24 mouse cellular contexts compared by ENCODE assay signal in genomic region chr1:159429926-159430325, GRCm38 (mm10).
DNase-seq lines count a peak whose midpoint lies in the region; ATAC-seq lines count a peak whose summit lies in the region.
"Had no signal": no experiment of that assay in that cellular context is flagged by ENCODE, and none has a peak within 500 bp of the region (broad histone marks: within the 10 kb centered on the region; RNA-seq: fewer than 3 reads in every experiment).

No protein-coding gene starts in this region.

- no peaks in the 10 kb centered on the region for H3K9me3 ChIP-seq in midbrain, embryonic 11.5 days (ENCODE audit: control insufficient read depth, low read length)
- H3K9me3 ChIP-seq in midbrain, embryonic 13.5 days, result no peaks in the 10 kb centered on the region
- H3K9me3 ChIP-seq: G1E had no signal

- H3K27me3 ChIP-seq in midbrain, embryonic 11.5 days (ENCODE audit: control insufficient read depth, insufficient read depth, low read length), result no peaks in the 10 kb centered on the region
- H3K27me3 ChIP-seq in midbrain, embryonic 13.5 days, result no peaks in the 10 kb centered on the region

- no peak overlapping the region for H3K4me2 ChIP-seq in midbrain, embryonic 11.5 days
- H3K4me2 ChIP-seq in midbrain, embryonic 13.5 days (replicated peaks), result no peak overlapping the region

- H3K4me1 ChIP-seq in midbrain, embryonic 11.5 days (ENCODE audit: control insufficient read depth, insufficient read depth, low read length), result no peaks in the 10 kb centered on the region
- no peaks in the 10 kb centered on the region for H3K4me1 ChIP-seq in midbrain, embryonic 13.5 days (replicated peaks)

- H3K9ac ChIP-seq in midbrain, embryonic 11.5 days (ENCODE audit: low read length), result no peak overlapping the region
- H3K9ac ChIP-seq in midbrain, embryonic 13.5 days (replicated peaks), result no peak overlapping the region

- no peak overlapping the region for H3K4me3 ChIP-seq in midbrain, embryonic 11.5 days (ENCODE audit: low read depth, low read length)
- no peak overlapping the region for H3K4me3 ChIP-seq in midbrain, embryonic 13.5 days (replicated peaks)

- no peak for ATAC-seq in midbrain, embryonic 11.5 days (ENCODE audit: low FRiP score)
- no peak for ATAC-seq in midbrain, embryonic 13.5 days
- ATAC-seq: activated CD4-positive, CD25-positive, alpha-beta regulatory T cell, adult 4 months; CD4-positive, CD25-positive, alpha-beta regulatory T cell, adult 4 months; Patski had no signal

- no peaks in the 10 kb centered on the region for H3K36me3 ChIP-seq in midbrain, embryonic 11.5 days (ENCODE audit: control insufficient read depth, insufficient read depth, low read length)
- H3K36me3 ChIP-seq in midbrain, embryonic 13.5 days, result no peaks in the 10 kb centered on the region
- H3K36me3 ChIP-seq: G1E had no signal

- peak; percentile 8 for DNase-seq in midbrain, embryonic 11.5 days (ENCODE audit: low spot score, missing footprints)
- DNase-seq in ES-CJ7 (ENCODE audit: low read depth, low spot score) (peak; percentile 71), R1 (ENCODE audit: low read depth, low spot score) (peak; percentile 70), ZHBTc4 (ENCODE audit: low read depth, low spot score) (peak; percentile 50)
- DNase-seq in frontal cortex, adult 2 months (ENCODE audit: extremely low spot score in 1 of 2, low spot score in 1 of 2), result no peak
- no peak for DNase-seq in cerebellum, postnatal 36 days
- no peak for DNase-seq in gastrocnemius, adult 18-20 months (ENCODE audit: low spot score)
- DNase-seq: adrenal gland, adult 2 months; adrenal gland, adult 8-10 months; adrenal gland, postnatal 10 days; adrenal gland, postnatal 14 days; adrenal gland, postnatal 25 days; adrenal gland, postnatal 36 days; B cell, adult 2 months; cerebellum, adult 11 months; cerebellum, adult 11-12 months; cerebellum, adult 18-20 months; cerebellum, adult 2 months; cerebellum, adult 8-10 months had no signal

- no peak overlapping the region for H3K27ac ChIP-seq in midbrain, embryonic 11.5 days (ENCODE audit: low read depth, low read length)
- H3K27ac ChIP-seq in midbrain, embryonic 13.5 days, result no peak overlapping the region

Comparison
In these comparisons a context has a peak if more than half of its experiments do, and no peak if none do; other contexts are left out.
1. DNase-seq: peak in midbrain, embryonic 11.5 days (single experiment), ES-CJ7 (single experiment), R1 (single experiment) and ZHBTc4 (single experiment); none in frontal cortex, adult 2 months (0 of 2), cerebellum, postnatal 36 days (0 of 2) and gastrocnemius, adult 18-20 months (single experiment).